Mouse (Mus musculus): ENCODE measurements around the gene Il17d. TPM values are rescaled to one million over a fixed set of nuclear protein-coding genes. Genes with fewer than 3 reads are reported as not detected.
A peak's percentile ranks its signal among the peaks of the same experiment; 100 is the strongest.

Gene Il17d
- 1.1 and 1.5 TPM in 2 replicates for polyA plus RNA-seq (2015; fragmentation: Nextera tagmentation; extraction: Ambion mirVana)

GRCm38 (mm10) chr14:57524671-57525387 lies at the start of gene Il17d:
TSS of gene Il17d (plus strand) at chr14:57524777.
- Histone ChIP-seq H3K4me2 (peak within 1 kb of the TSS; percentile 94), H3K9me3 (no peaks in the 10 kb centered on the region), H3K9ac (peak within 1 kb of the TSS; percentile 83), H3K27me3 (replicated peaks) (peaks cover 63% of the 10 kb centered on the region), H3K36me3 (no peaks in the 10 kb centered on the region), H3K27ac (replicated peaks) (no peak within 1 kb of the TSS), H3K4me3 (peak within 1 kb of the TSS; percentile 75), H3K4me1 (peaks cover 22% of the 10 kb centered on the region)
- peak; percentile 32; the same call in 1 of the 2 replicates for ATAC-seq (ENCODE audit: extremely low read depth, insufficient number of reproducible peaks, low FRiP score, low TSS enrichment)
- under 1% methylated on average over 58 of the region's 104 CpGs for whole genome bisulfite sequencing

GRCm38 (mm10) chr14:57475057-57475456 lies 49.5 kb upstream of the Il17d start:
- Histone ChIP-seq H3K9me3 (no peaks in the 10 kb centered on the region), H3K36me3 (no peaks in the 10 kb centered on the region), H3K27me3 (replicated peaks) (no peaks in the 10 kb centered on the region), H3K27ac (replicated peaks) (no peak overlapping the region), H3K4me2 (no peak overlapping the region), H3K4me3 (no peak overlapping the region), H3K4me1 (0 out of 2 replicates have a peak, but pooled peaks cover 7% of the 10 kb centered on the region), H3K9ac (no peak overlapping the region)
- 55% methylated on average over 2 of the region's 2 CpGs for WGBS
- no peak for ATAC-seq (ENCODE audit: extremely low read depth, insufficient number of reproducible peaks, low FRiP score, low TSS enrichment)

- Histone ChIP-seq H3K36me3 (no peaks in the 10 kb centered on the region), H3K27me3 (replicated peaks) (no peaks in the 10 kb centered on the region), H3K4me3 (no peak overlapping the region), H3K4me1 (no peaks in the 10 kb centered on the region), H3K9ac (no peak overlapping the region), H3K27ac (replicated peaks) (no peak overlapping the region), H3K4me2 (no peak overlapping the region), H3K9me3 (no peaks in the 10 kb centered on the region)
- no peak for ATAC-seq (ENCODE audit: extremely low read depth, insufficient number of reproducible peaks, low FRiP score, low TSS enrichment)
- 87% methylated on average over 2 of the region's 2 CpGs for WGBS
Observed at GRCm38 (mm10) chr14:57482262-57482661, 42.3 kb upstream of the Il17d start.

- Histone ChIP-seq H3K36me3 (no peaks in the 10 kb centered on the region), H3K4me1 (no peaks in the 10 kb centered on the region), H3K9ac (no peak overlapping the region), H3K9me3 (no peaks in the 10 kb centered on the region), H3K27ac (replicated peaks) (no peak overlapping the region), H3K27me3 (replicated peaks) (no peaks in the 10 kb centered on the region), H3K4me3 (no peak overlapping the region), H3K4me2 (no peak overlapping the region)
- ATAC-seq (ENCODE audit: extremely low read depth, insufficient number of reproducible peaks, low FRiP score, low TSS enrichment): no peak
- WGBS: 88% methylated on average over 6 of the region's 6 CpGs
Observed at GRCm38 (mm10) chr14:57484183-57484582, 40.4 kb upstream of the Il17d start.

GRCm38 (mm10) chr14:57489696-57490095 lies 34.9 kb upstream of the Il17d start:
- no peaks in the 10 kb centered on the region for H3K27me3 ChIP-seq (replicated peaks)

GRCm38 (mm10) chr14:57493840-57494239 lies 30.7 kb upstream of the Il17d start:
- H3K4me1 ChIP-seq: peaks cover 4% of the 10 kb centered on the region; the same call in 1 of the 2 replicates
- no peaks in the 10 kb centered on the region for H3K9me3 ChIP-seq
- no peak overlapping the region for H3K4me3 ChIP-seq
- WGBS: 84% methylated on average over 2 of the region's 2 CpGs
- peaks cover 5% of the 10 kb centered on the region; the same call in 1 of the 2 replicates for H3K36me3 ChIP-seq
- no peaks in the 10 kb centered on the region for H3K27me3 ChIP-seq (replicated peaks)
- H3K4me2 ChIP-seq: no peak overlapping the region
- ATAC-seq (ENCODE audit: extremely low read depth, insufficient number of reproducible peaks, low FRiP score, low TSS enrichment): no peak
- no peak overlapping the region for H3K9ac ChIP-seq
- no peak overlapping the region for H3K27ac ChIP-seq (replicated peaks)

More at GRCm38 (mm10) chr14:57489696-57490095, 34.9 kb upstream of the Il17d start:
- Histone ChIP-seq H3K9ac (no peak overlapping the region), H3K4me2 (no peak overlapping the region), H3K4me3 (no peak overlapping the region), H3K4me1 (peaks cover 4% of the 10 kb centered on the region; the same call in 1 of the 2 replicates), H3K27ac (replicated peaks) (no peak overlapping the region), H3K9me3 (no peaks in the 10 kb centered on the region), H3K36me3 (peaks cover 5% of the 10 kb centered on the region; the same call in 1 of the 2 replicates)
- no peak for ATAC-seq (ENCODE audit: extremely low read depth, insufficient number of reproducible peaks, low FRiP score, low TSS enrichment)
- WGBS: 64% methylated on average over 3 of the region's 3 CpGs

- 84% methylated on average over 6 of the region's 6 CpGs for WGBS
- Histone ChIP-seq H3K9ac (no peak overlapping the region), H3K4me2 (no peak overlapping the region), H3K4me1 (no peaks in the 10 kb centered on the region), H3K27me3 (replicated peaks) (no peaks in the 10 kb centered on the region; the same call in 1 of the 2 replicates), H3K9me3 (no peaks in the 10 kb centered on the region), H3K4me3 (no peak overlapping the region), H3K36me3 (peaks cover 6% of the 10 kb centered on the region; the same call in 1 of the 2 replicates), H3K27ac (replicated peaks) (no peak overlapping the region)
- ATAC-seq (ENCODE audit: extremely low read depth, insufficient number of reproducible peaks, low FRiP score, low TSS enrichment): no peak
Observed at GRCm38 (mm10) chr14:57503729-57504128, 20.8 kb upstream of the Il17d start.

- WGBS: 53% methylated on average over 6 of the region's 6 CpGs
Observed at GRCm38 (mm10) chr14:57509554-57509953, 15.0 kb upstream of the Il17d start.

GRCm38 (mm10) chr14:57515156-57515762 lies 9.3 kb upstream of the Il17d start:
- Histone ChIP-seq H3K4me3 (no peak overlapping the region), H3K4me1 (0 out of 2 replicates have a peak, but pooled peaks cover 3% of the 10 kb centered on the region), H3K9ac (no peak overlapping the region), H3K36me3 (no peaks in the 10 kb centered on the region), H3K27me3 (replicated peaks) (no peaks in the 10 kb centered on the region), H3K4me2 (no peak overlapping the region), H3K27ac (replicated peaks) (no peak overlapping the region), H3K9me3 (no peaks in the 10 kb centered on the region)
- WGBS: 52% methylated on average over 6 of the region's 6 CpGs
- no peak for ATAC-seq (ENCODE audit: extremely low read depth, insufficient number of reproducible peaks, low FRiP score, low TSS enrichment)

More at GRCm38 (mm10) chr14:57509554-57509953, 15.0 kb upstream of the Il17d start:
- no peak overlapping the region for H3K4me3 ChIP-seq
- no peak overlapping the region for H3K27ac ChIP-seq (replicated peaks)
- no peak overlapping the region for H3K9ac ChIP-seq
- no peaks in the 10 kb centered on the region for H3K9me3 ChIP-seq
- H3K4me2 ChIP-seq: no peak overlapping the region
- ATAC-seq (ENCODE audit: extremely low read depth, insufficient number of reproducible peaks, low FRiP score, low TSS enrichment): no peak
- no peaks in the 10 kb centered on the region for H3K4me1 ChIP-seq
- no peaks in the 10 kb centered on the region for H3K36me3 ChIP-seq
- H3K27me3 ChIP-seq (replicated peaks): no peaks in the 10 kb centered on the region

GRCm38 (mm10) chr14:57517001-57517400 lies 7.6 kb upstream of the Il17d start:
- H3K4me2 ChIP-seq: no peak overlapping the region
- H3K36me3 ChIP-seq: no peaks in the 10 kb centered on the region
- no peak overlapping the region for H3K27ac ChIP-seq (replicated peaks)
- no peak overlapping the region for H3K9ac ChIP-seq
- no peaks in the 10 kb centered on the region for H3K9me3 ChIP-seq
- 83% methylated on average over 7 of the region's 7 CpGs for WGBS
- 0 out of 2 replicates have a peak, but pooled peaks cover under 1% of the 10 kb centered on the region for H3K27me3 ChIP-seq (replicated peaks)
- H3K4me3 ChIP-seq: no peak overlapping the region
- 0 out of 2 replicates have a peak, but pooled peaks cover 3% of the 10 kb centered on the region for H3K4me1 ChIP-seq
- no peak for ATAC-seq (ENCODE audit: extremely low read depth, insufficient number of reproducible peaks, low FRiP score, low TSS enrichment)

GRCm38 (mm10) chr14:57523762-57524161 lies 815 bp upstream of the Il17d start:
- no peaks in the 10 kb centered on the region for H3K36me3 ChIP-seq

More at GRCm38 (mm10) chr14:57523762-57524161, 815 bp upstream of the Il17d start:
- WGBS: 87% methylated on average over 9 of the region's 9 CpGs
- Histone ChIP-seq H3K9ac (no peak overlapping the region), H3K27me3 (replicated peaks) (peaks cover 55% of the 10 kb centered on the region), H3K4me1 (peaks cover 12% of the 10 kb centered on the region; the same call in 1 of the 2 replicates), H3K4me2 (no peak overlapping the region), H3K9me3 (no peaks in the 10 kb centered on the region), H3K4me3 (no peak overlapping the region), H3K27ac (replicated peaks) (no peak overlapping the region)
- no peak for ATAC-seq (ENCODE audit: extremely low read depth, insufficient number of reproducible peaks, low FRiP score, low TSS enrichment)

Measured in heart, embryonic 13.5 days (tissue).